Mouse (Mus musculus) CH12.LX (cell line): Measurements from ENCODE around the gene Zfp423. TPM values are rescaled to one million over a fixed set of nuclear protein-coding genes. Genes with fewer than 3 reads are reported as not detected.

ENCODE experiments used
- DNase-seq: peaks from one replicate; pipeline ENCODE4 v3.0.0-alpha.2; 2013; ENCODE audit errors: extremely low read depth
- H3K27ac ChIP-seq: 2 replicates; pipeline ENCODE4 v1.5.1; 2012; ENCODE audit warnings: low read depth, mild to moderate bottlenecking, control low read depth, moderate library complexity; ENCODE audit not compliant: insufficient read depth
- H3K27me3 ChIP-seq: replicated peaks from 2 replicates; pipeline ENCODE3; 2012; ENCODE audit warnings: inconsistent platforms
- H3K36me3 ChIP-seq, 2 experiments: replicated peaks in 1 of 2; 2 replicates each; pipeline versions ENCODE3 to v1.6.1; 2012; ENCODE audit warnings: inconsistent platforms in 1 of 2, low read length in 1 of 2, mild to moderate bottlenecking in 1 of 2, mixed read lengths in 1 of 2, moderate library complexity in 1 of 2; ENCODE audit not compliant: control insufficient read depth in 1 of 2, insufficient read depth in 1 of 2
- H3K4me1 ChIP-seq, 2 experiments: 2 replicates each; pipeline ENCODE4 v1.6.1; 2012; ENCODE audit warnings: inconsistent platforms in 1 of 2, moderate library complexity in 1 of 2; ENCODE audit not compliant: insufficient read depth in 2 of 2, control insufficient read depth in 1 of 2
- H3K4me2 ChIP-seq: 2 replicates; pipeline ENCODE4 v1.6.1; 2012; ENCODE audit warnings: low read depth, mild to moderate bottlenecking, control low read depth; ENCODE audit not compliant: poor library complexity, insufficient read depth, severe bottlenecking
- H3K4me3 ChIP-seq, 3 experiments: fragments of 150-350 bp in 1 of 3; sonication (generic) in 1 of 3; replicated peaks in 1 of 3; 2 replicates each; pipeline versions ENCODE3 to v1.5.1; 2011 to 2012; ENCODE audit warnings: low read depth in 2 of 3, low read length in 2 of 3, mild to moderate bottlenecking in 2 of 3, moderate library complexity in 2 of 3, control low read depth in 1 of 3, improper control_type of control experiment in 1 of 3, inconsistent platforms in 1 of 3, mixed read lengths in 1 of 3; ENCODE audit not compliant: poor library complexity in 1 of 3
- H3K79me2 ChIP-seq: replicated peaks from 2 replicates; pipeline ENCODE4 v1.6.1; 2012; ENCODE audit warnings: mild to moderate bottlenecking, moderate library complexity; ENCODE audit not compliant: control insufficient read depth, poor library complexity, insufficient read depth, severe bottlenecking; ENCODE audit errors: extremely low read depth
- H3K9ac ChIP-seq: 2 replicates; pipeline ENCODE4 v1.6.1; 2012; ENCODE audit warnings: low read depth, mild to moderate bottlenecking, control low read depth, moderate library complexity; ENCODE audit not compliant: insufficient read depth
- H3K9me3 ChIP-seq: replicated peaks from 2 replicates; pipeline ENCODE3; 2012; ENCODE audit warnings: low read length, inconsistent platforms, mixed read lengths
- BHLHE40 ChIP-seq: IDR thresholded peaks from 2 replicates; pipeline ENCODE4 v1.6.1; 2011; ENCODE audit warnings: mild to moderate bottlenecking, low read depth, low read length, improper control_type of control experiment
- CHD1 ChIP-seq: IDR thresholded peaks from 2 replicates; pipeline ENCODE4 v1.6.1; 2012; ENCODE audit warnings: low read depth, low read length, improper control_type of control experiment, inconsistent platforms
- CHD2 ChIP-seq: IDR thresholded peaks from 2 replicates; pipeline ENCODE4 v1.6.1; 2011; ENCODE audit warnings: low read length, improper control_type of control experiment
- CTCF ChIP-seq, 2 experiments: IDR thresholded peaks in 1 of 2; conservative IDR thresholded peaks in 1 of 2; 2 replicates each; pipeline ENCODE4 v1.5.1; 2011 to 2012; ENCODE audit warnings: low read depth in 2 of 2, low read length in 2 of 2, improper control_type of control experiment in 1 of 2, inconsistent platforms in 1 of 2, mild to moderate bottlenecking in 1 of 2, moderate library complexity in 1 of 2
- ELF1 ChIP-seq: IDR thresholded peaks from 2 replicates; pipeline ENCODE4 v1.6.1; 2014; ENCODE audit warnings: low read depth, mild to moderate bottlenecking, inconsistent platforms, low read length, improper control_type of control experiment
- ETS1 ChIP-seq: conservative IDR thresholded peaks from 2 replicates; pipeline ENCODE4 v1.6.1; 2012; ENCODE audit warnings: low read depth, mild to moderate bottlenecking, inconsistent platforms, low read length, improper control_type of control experiment, moderate library complexity
- GABPA ChIP-seq: IDR thresholded peaks from 2 replicates; pipeline ENCODE4 v1.6.1; 2012; ENCODE audit warnings: low read depth, low read length, improper control_type of control experiment, inconsistent platforms; ENCODE audit not compliant: insufficient replicate concordance
- JUN ChIP-seq: IDR thresholded peaks from 2 replicates; pipeline ENCODE4 v1.6.1; 2011; ENCODE audit warnings: low read depth, mild to moderate bottlenecking, low read length, improper control_type of control experiment, moderate library complexity; ENCODE audit not compliant: insufficient read depth
- JUND ChIP-seq: conservative IDR thresholded peaks from 2 replicates; pipeline ENCODE4 v1.6.1; 2011; ENCODE audit warnings: low read depth, low read length, improper control_type of control experiment
- KAT2A ChIP-seq: IDR thresholded peaks from 2 replicates; pipeline ENCODE4 v1.6.1; 2012; ENCODE audit warnings: low read length, improper control_type of control experiment, inconsistent platforms; ENCODE audit not compliant: insufficient replicate concordance
- MAX ChIP-seq: IDR thresholded peaks from 2 replicates; pipeline ENCODE4 v1.6.1; 2011; ENCODE audit warnings: low read length, improper control_type of control experiment
- MAZ ChIP-seq: IDR thresholded peaks from 2 replicates; pipeline ENCODE4 v1.6.1; 2012; ENCODE audit warnings: low read depth, mild to moderate bottlenecking, inconsistent platforms, low read length, improper control_type of control experiment, moderate library complexity
- MEF2A ChIP-seq: IDR thresholded peaks from 2 replicates; pipeline ENCODE4 v1.6.1; 2014; ENCODE audit warnings: low read depth, mild to moderate bottlenecking, inconsistent platforms, low read length, improper control_type of control experiment, borderline replicate concordance
- MXI1 ChIP-seq: IDR thresholded peaks from 2 replicates; pipeline ENCODE4 v1.6.1; 2011; ENCODE audit warnings: mild to moderate bottlenecking, low read depth, low read length, improper control_type of control experiment
- MYC ChIP-seq: IDR thresholded peaks from 2 replicates; pipeline ENCODE4 v1.6.1; 2011; ENCODE audit warnings: low read depth, mild to moderate bottlenecking, improper control_type of control experiment, low read length
- PAX5 ChIP-seq: IDR thresholded peaks from 2 replicates; pipeline ENCODE4 v1.6.1; 2012; ENCODE audit warnings: low read length, inconsistent platforms, mixed read lengths
- POLR2AphosphoS2 ChIP-seq: IDR thresholded peaks from 2 replicates; pipeline ENCODE4 v1.6.1; 2011; ENCODE audit warnings: low read depth, low read length, improper control_type of control experiment
- RAD21 ChIP-seq: IDR thresholded peaks from 2 replicates; pipeline ENCODE4 v1.6.1; 2011; ENCODE audit warnings: low read depth, mild to moderate bottlenecking, low read length, improper control_type of control experiment, moderate library complexity
- RCOR1 ChIP-seq: conservative IDR thresholded peaks from 2 replicates; pipeline ENCODE4 v1.6.1; 2012; ENCODE audit warnings: low read depth, mild to moderate bottlenecking, inconsistent platforms, low read length, improper control_type of control experiment
- SIN3A ChIP-seq: IDR thresholded peaks from 2 replicates; pipeline ENCODE4 v1.6.1; 2012; ENCODE audit warnings: low read length, improper control_type of control experiment, inconsistent platforms
- SMC3 ChIP-seq: IDR thresholded peaks from 2 replicates; pipeline ENCODE4 v1.6.1; 2011; ENCODE audit warnings: low read depth, low read length, improper control_type of control experiment
- TBP ChIP-seq: conservative IDR thresholded peaks from 2 replicates; pipeline ENCODE4 v1.6.1; 2011; ENCODE audit warnings: low read depth, low read length, improper control_type of control experiment
- TCF12 ChIP-seq: IDR thresholded peaks from 2 replicates; pipeline ENCODE4 v1.6.1; 2014; ENCODE audit warnings: low read depth, mild to moderate bottlenecking, inconsistent platforms, low read length, improper control_type of control experiment
- UBTF ChIP-seq: IDR thresholded peaks from 2 replicates; pipeline ENCODE4 v1.6.1; 2012; ENCODE audit warnings: low read depth, mild to moderate bottlenecking, inconsistent platforms, low read length, improper control_type of control experiment, moderate library complexity
- USF1 ChIP-seq: IDR thresholded peaks from 2 replicates; pipeline ENCODE4 v1.6.1; 2014; ENCODE audit warnings: low read depth, mild to moderate bottlenecking, inconsistent platforms, low read length, improper control_type of control experiment
- USF2 ChIP-seq: conservative IDR thresholded peaks from 2 replicates; pipeline ENCODE4 v1.6.1; 2011; ENCODE audit warnings: low read depth, low read length, improper control_type of control experiment
- ZC3H11A ChIP-seq: IDR thresholded peaks from 2 replicates; pipeline ENCODE4 v1.6.1; 2012; ENCODE audit warnings: low read depth, mild to moderate bottlenecking, inconsistent platforms, low read length, improper control_type of control experiment
- ZKSCAN1 ChIP-seq: IDR thresholded peaks from 2 replicates; pipeline ENCODE4 v1.6.1; 2012; ENCODE audit warnings: low read depth, inconsistent platforms, low read length, improper control_type of control experiment, borderline replicate concordance
- ZNF384 ChIP-seq: IDR thresholded peaks from 2 replicates; pipeline ENCODE4 v1.6.1; 2012; ENCODE audit warnings: low read depth, low read length, improper control_type of control experiment, inconsistent platforms
- dilution Hi-C: fragments of 300-500 bp; cut with MboI; formaldehyde crosslinking; loops from 2 replicates; pipeline ENCODE4 v1.14.3; 2020; ENCODE audit warnings: low sequenced_read_pairs; ENCODE audit not compliant: extremely low pct_unique_long_range_greater_than_20kb, extremely low pct_ligation_motif_present
- in situ Hi-C: fragments of 300-500 bp; cut with MboI; formaldehyde crosslinking; loops from 3 replicates; pipeline ENCODE4 v1.14.3; 2019; ENCODE audit warnings: low sequenced_read_pairs, low pct_ligation_motif_present, low pct_unique_long_range_greater_than_20kb, mixed read lengths
- polyA plus RNA-seq: library from polyadenylated mRNA; unstranded; fragments of >175 nt; gene quantifications from 2 replicates; pipeline ENCODE4 v1.2.1, GENCODE M21; 2012; ENCODE audit warnings: low read depth; ENCODE audit not compliant: insufficient read length
- total RNA-seq, 2 experiments: library from RNA; depleted of rRNA; stranded (reverse); fragments of 300-350 nt in 1 of 2; fragments of >200 nt in 1 of 2; gene quantifications; 2 replicates each; pipeline ENCODE4 v1.2.3; 2012 to 2014

Gene Zfp423
- total and polyA plus RNA-seq, 3 experiments, result 0.25 to 2.7 (median 0.32) TPM

DNA sequence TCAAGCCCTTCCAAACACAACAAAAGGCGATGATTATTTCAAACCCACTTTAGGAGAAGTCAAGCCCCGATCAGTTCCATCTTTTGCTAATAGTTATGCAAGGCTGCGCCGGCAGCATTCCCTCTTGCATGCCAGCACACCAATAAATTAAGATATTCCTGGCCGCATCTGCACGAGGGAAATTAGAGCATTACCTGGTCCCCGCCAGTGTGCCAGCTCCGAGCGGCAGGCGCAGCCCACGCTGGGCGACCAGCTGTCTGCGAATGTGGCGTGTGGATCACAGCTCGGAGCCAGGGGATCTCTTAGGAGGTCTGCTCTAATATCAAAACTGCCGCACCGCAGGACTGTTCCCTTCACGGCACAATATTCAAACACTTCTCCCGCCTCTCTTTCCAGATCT is 217.4 kb downstream of the Zfp423 start (continued):
- no peak for TF ChIP-seq MYC

DNA sequence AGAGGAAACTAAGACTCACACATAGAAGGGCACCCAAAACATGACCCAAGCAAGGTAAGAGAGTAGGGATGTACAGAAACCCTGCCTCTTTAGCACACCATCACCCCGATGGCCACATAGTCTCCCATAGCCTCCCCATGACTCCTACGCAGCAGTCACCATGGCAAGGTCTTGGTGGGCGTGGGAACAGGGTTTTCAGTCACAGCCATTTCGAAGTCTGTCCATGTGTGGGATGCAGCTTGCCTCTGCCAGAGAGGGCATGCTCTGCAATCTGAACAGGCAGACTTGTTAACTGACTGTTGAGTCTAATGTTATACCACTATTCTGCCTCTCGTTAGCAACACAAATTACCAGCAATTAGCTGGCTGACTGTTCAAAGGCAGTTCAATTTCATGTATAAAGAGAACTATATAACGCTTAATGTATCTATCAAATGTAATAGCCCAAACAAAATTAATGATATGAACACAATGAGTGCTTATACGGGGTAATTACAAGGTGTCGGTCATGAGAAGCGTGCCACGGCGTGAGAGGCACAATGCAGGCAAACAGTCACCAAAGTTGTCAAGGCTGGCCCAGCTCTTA is 218.4 kb downstream of the Zfp423 start:
- Histone ChIP-seq H3K4me1 (peaks cover 6 to 25% of the 10 kb centered on the region in 2 experiments; a peak in 3 of 4 replicates), H3K36me3 (no peaks in the 10 kb centered on the region), H3K9ac (no peak overlapping the region), H3K27me3 (no peaks in the 10 kb centered on the region), H3K79me2 (no peaks in the 10 kb centered on the region), H3K27ac (no peak overlapping the region)
- in situ Hi-C loops, result no loop called here
- DNase-seq, result no peak
- TF ChIP-seq ETS1 (no peak), SIN3A (no peak), CHD1 (no peak), ZC3H11A (no peak), UBTF (no peak), CHD2 (no peak), TBP (no peak), SMC3 (no peak), MEF2A (no peak), ELF1 (no peak), RAD21 (no peak), ZNF384 (no peak), MAZ (no peak), USF2 (no peak), ZKSCAN1 (no peak), JUN (no peak), GABPA (no peak), POLR2AphosphoS2 (no peak)
- TF ChIP-seq, all 38 proteins: peak for 0
- Histone ChIP-seq H3K4me2 (no peak overlapping the region), H3K4me3 (no peak overlapping the region), H3K9me3 (no peaks in the 10 kb centered on the region)
- dilution Hi-C loops, result no loop called here

GRCm38 (mm10) chr8:87737900-87738299 is 221.5 kb downstream of the Zfp423 start:
- in situ Hi-C loops, result no loop called here

More at GRCm38 (mm10) chr8:87737900-87738299, 221.5 kb downstream of the Zfp423 start:
- no peak overlapping the region for H3K4me3 ChIP-seq
- dilution Hi-C loops, result no loop called here
- no peak overlapping the region for H3K4me2 ChIP-seq
- no peaks in the 10 kb centered on the region for H3K9me3 ChIP-seq
- no peaks in the 10 kb centered on the region; a peak in 1 of 4 replicates for H3K4me1 ChIP-seq
- H3K79me2 ChIP-seq, result no peaks in the 10 kb centered on the region
- H3K36me3 ChIP-seq, result no peaks in the 10 kb centered on the region
- H3K27ac ChIP-seq, result no peak overlapping the region
- H3K27me3 ChIP-seq, result no peaks in the 10 kb centered on the region
- no peak for DNase-seq
- no peak overlapping the region for H3K9ac ChIP-seq
- TF ChIP-seq UBTF (no peak), KAT2A (no peak), MAX (no peak), RCOR1 (no peak), JUND (no peak), CTCF (conservative IDR thresholded peaks at IDR 0.05 in 1 of 2, IDR thresholded peaks at IDR 0.05 in 1 of 2; ENCODE audit: low read depth in 2 of 2, low read length in 2 of 2) (no peak), MEF2A (no peak), RAD21 (no peak), ZKSCAN1 (no peak), CHD1 (no peak), MXI1 (no peak), PAX5 (no peak), USF1 (no peak), MAZ (no peak), ZC3H11A (no peak), BHLHE40 (no peak), TCF12 (no peak), TBP (no peak), USF2 (no peak)
